Mouse (Mus musculus) hindbrain, embryonic 11.5 days (tissue): ENCODE results near the gene Abca2. TPM values are rescaled to one million over a fixed set of nuclear protein-coding genes. Genes with fewer than 3 reads are reported as not detected.

Experiments
- ATAC-seq: fragments of 200-750 bp; cut with Nextera tagmentation; 2 replicates; pipeline ENCODE4 v1.8.0; 2017; ENCODE audit warnings: mild to moderate bottlenecking, moderate TSS enrichment, moderate library complexity; ENCODE audit not compliant: low FRiP score
- DNase-seq: peaks from one replicate; pipeline ENCODE4 v3.0.0-alpha.2; 2015; ENCODE audit warnings: low spot score
- H3K27ac ChIP-seq: fragments of 300-500 bp; sonication (generic); 2 replicates; pipeline ENCODE4 v1.5.1; 2014; ENCODE audit warnings: mild to moderate bottlenecking, low read depth, low read length
- H3K27me3 ChIP-seq: fragments of 300-500 bp; sonication (generic); 2 replicates; pipeline ENCODE4 v1.6.1; 2014; ENCODE audit warnings: mild to moderate bottlenecking, low read length, moderate library complexity, mixed read lengths; ENCODE audit not compliant: control insufficient read depth, insufficient read depth
- H3K36me3 ChIP-seq: fragments of 300-500 bp; sonication (generic); 2 replicates; pipeline ENCODE4 v1.6.1; 2014; ENCODE audit warnings: mild to moderate bottlenecking, low read length, moderate library complexity, mixed read lengths; ENCODE audit not compliant: control insufficient read depth, insufficient read depth
- H3K4me1 ChIP-seq: fragments of 300-500 bp; sonication (generic); replicated peaks from 2 replicates; pipeline ENCODE4 v1.6.1; 2014; ENCODE audit warnings: low read length, mixed read lengths; ENCODE audit not compliant: control insufficient read depth, insufficient read depth
- H3K4me2 ChIP-seq: fragments of 300-500 bp; sonication (generic); replicated peaks from 2 replicates; pipeline ENCODE4 v1.6.1; 2014; ENCODE audit warnings: mild to moderate bottlenecking, low read depth, low read length
- H3K4me3 ChIP-seq: fragments of 300-500 bp; sonication (generic); 2 replicates; pipeline ENCODE4 v1.5.1; 2014; ENCODE audit warnings: low read depth, low read length
- H3K9ac ChIP-seq: fragments of 300-500 bp; sonication (generic); 2 replicates; pipeline ENCODE4 v1.6.1; 2014; ENCODE audit warnings: low read depth, low read length
- H3K9me3 ChIP-seq: fragments of 300-500 bp; sonication (generic); 2 replicates; pipeline ENCODE4 v1.6.1; 2016; ENCODE audit warnings: low read length; ENCODE audit not compliant: control insufficient read depth
- WGBS: fragments of 180-500 bp; shearing (Covaris S2); extraction: QIAGEN DNeasy Blood & Tissue Kit; methylation state at CpG from one replicate; pipeline ENCODE4 v1.1.7; 2014; 5-methylcytosine and 5-hydroxymethylcytosine counted together
- polyA plus RNA-seq: library from polyadenylated mRNA; unstranded; fragments of >200 nt; fragmentation: Nextera tagmentation; extraction: Ambion mirVana; gene quantifications from 2 replicates; pipeline ENCODE4 v1.2.1, GENCODE M21; 2014

The Abca2 gene
- 3.5 and 3.7 TPM in 2 replicates for polyA plus RNA-seq

DNA sequence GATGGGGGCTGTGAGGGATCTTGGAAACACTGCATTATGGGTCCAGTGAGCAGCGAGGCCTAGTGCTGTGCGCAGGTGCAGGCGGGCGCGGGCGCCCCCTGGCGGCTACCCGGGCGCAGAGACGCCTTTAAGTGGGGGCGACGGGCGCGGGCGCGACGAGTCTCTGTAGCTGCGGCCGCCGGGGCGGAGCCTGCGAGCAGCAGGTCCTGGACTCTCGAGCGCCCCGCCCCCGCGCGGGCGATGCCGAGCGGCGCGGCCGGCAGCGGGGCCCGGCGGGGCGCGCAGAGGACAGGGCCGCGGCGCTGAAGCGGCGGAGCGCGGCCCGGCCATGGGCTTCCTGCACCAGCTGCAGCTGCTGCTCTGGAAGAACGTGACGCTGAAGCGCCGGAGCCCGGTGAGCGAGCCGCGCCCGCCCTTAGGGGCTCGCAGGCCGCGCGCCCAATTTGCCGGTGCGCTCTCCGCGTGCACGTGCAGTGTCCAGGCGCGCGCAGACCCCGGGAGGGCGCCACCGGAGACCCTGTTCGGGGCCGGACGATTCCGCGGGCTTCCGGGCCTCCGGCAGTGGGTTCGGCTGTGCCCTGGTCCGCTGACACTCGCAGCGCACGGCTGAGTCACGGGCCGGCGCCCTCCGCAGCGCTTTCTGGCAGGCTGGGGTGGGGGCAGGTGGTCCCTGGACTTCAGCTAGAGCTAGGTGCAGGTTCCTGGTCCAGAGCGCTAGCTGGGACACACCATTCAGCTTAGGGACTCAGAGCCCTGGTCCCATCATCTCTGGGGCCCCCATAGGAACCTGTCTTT is at the start of gene Abca2:
TSS of gene Abca2 (plus strand) at position 262 of the 795 bp plus-strand sequence.
- H3K27ac ChIP-seq: peak within 1 kb of the TSS; percentile 79
- peak within 1 kb of the TSS; percentile 75 for H3K4me3 ChIP-seq
- peak; percentile 91 for ATAC-seq
- peak within 1 kb of the TSS; percentile 72 for H3K4me2 ChIP-seq
- peaks cover 13% of the 10 kb centered on the region for H3K27me3 ChIP-seq
- H3K9me3 ChIP-seq: no peaks in the 10 kb centered on the region
- DNase-seq: peak; percentile 97
- no peaks in the 10 kb centered on the region for H3K36me3 ChIP-seq
- H3K9ac ChIP-seq: peak within 1 kb of the TSS; percentile 87
- H3K4me1 ChIP-seq: peaks cover 3% of the 10 kb centered on the region; the same call in 1 of the 2 replicates
- WGBS: 0% methylated on average over 56 of the region's 89 CpGs

- Histone ChIP-seq H3K4me1 (no peaks in the 10 kb centered on the region), H3K9me3 (no peaks in the 10 kb centered on the region), H3K27ac (no peak overlapping the region), H3K36me3 (no peaks in the 10 kb centered on the region), H3K27me3 (no peaks in the 10 kb centered on the region), H3K9ac (no peak overlapping the region), H3K4me2 (no peak overlapping the region), H3K4me3 (no peak overlapping the region)
- 79% methylated on average over 5 of the region's 5 CpGs for WGBS
- DNase-seq (no peak), ATAC-seq (no peak)
These were observed 44.0 kb upstream of the Abca2 start for GRCm38 (mm10) chr2:25384492-25384891.

DNA sequence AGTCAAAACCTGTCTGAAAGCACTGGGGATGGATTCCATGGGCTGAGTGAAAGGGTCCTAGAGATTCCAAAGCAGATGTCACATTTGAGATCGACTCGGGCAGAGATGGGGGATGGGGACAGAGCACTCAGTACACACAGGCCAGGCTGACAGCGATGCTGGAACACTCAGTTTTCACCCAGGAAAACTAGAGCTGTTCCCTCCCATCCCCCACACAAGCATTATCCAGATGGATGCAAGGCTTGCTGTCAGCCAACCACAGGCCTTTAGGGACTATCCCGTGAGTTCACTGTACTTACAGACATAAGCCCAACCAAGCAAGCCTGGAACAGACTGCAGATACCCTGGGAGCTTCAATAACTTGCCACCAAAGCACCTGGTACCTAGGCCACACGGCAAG is 37.2 kb upstream of the Abca2 start:
- Histone ChIP-seq H3K27ac (no peak overlapping the region), H3K4me3 (no peak overlapping the region), H3K4me1 (peaks cover 5% of the 10 kb centered on the region; the same call in 1 of the 2 replicates), H3K9ac (no peak overlapping the region), H3K4me2 (no peak overlapping the region), H3K36me3 (no peaks in the 10 kb centered on the region), H3K9me3 (no peaks in the 10 kb centered on the region), H3K27me3 (peaks cover 19% of the 10 kb centered on the region)
- WGBS: 68% methylated on average over 5 of the region's 5 CpGs
- no peak for DNase-seq
- no peak for ATAC-seq

GRCm38 (mm10) chr2:25394281-25395221 is 34.0 kb upstream of the Abca2 start:
- no peak overlapping the region for H3K4me2 ChIP-seq
- ATAC-seq (no peak), DNase-seq (no peak)
- H3K36me3 ChIP-seq: no peaks in the 10 kb centered on the region
- H3K4me1 ChIP-seq: peaks cover 5% of the 10 kb centered on the region; the same call in 1 of the 2 replicates
- 32% methylated on average over 3 of the region's 3 CpGs for WGBS
- peaks cover 45% of the 10 kb centered on the region for H3K27me3 ChIP-seq
- no peak overlapping the region for H3K9ac ChIP-seq
- no peak overlapping the region for H3K4me3 ChIP-seq
- H3K27ac ChIP-seq: no peak overlapping the region
- no peaks in the 10 kb centered on the region for H3K9me3 ChIP-seq

DNA sequence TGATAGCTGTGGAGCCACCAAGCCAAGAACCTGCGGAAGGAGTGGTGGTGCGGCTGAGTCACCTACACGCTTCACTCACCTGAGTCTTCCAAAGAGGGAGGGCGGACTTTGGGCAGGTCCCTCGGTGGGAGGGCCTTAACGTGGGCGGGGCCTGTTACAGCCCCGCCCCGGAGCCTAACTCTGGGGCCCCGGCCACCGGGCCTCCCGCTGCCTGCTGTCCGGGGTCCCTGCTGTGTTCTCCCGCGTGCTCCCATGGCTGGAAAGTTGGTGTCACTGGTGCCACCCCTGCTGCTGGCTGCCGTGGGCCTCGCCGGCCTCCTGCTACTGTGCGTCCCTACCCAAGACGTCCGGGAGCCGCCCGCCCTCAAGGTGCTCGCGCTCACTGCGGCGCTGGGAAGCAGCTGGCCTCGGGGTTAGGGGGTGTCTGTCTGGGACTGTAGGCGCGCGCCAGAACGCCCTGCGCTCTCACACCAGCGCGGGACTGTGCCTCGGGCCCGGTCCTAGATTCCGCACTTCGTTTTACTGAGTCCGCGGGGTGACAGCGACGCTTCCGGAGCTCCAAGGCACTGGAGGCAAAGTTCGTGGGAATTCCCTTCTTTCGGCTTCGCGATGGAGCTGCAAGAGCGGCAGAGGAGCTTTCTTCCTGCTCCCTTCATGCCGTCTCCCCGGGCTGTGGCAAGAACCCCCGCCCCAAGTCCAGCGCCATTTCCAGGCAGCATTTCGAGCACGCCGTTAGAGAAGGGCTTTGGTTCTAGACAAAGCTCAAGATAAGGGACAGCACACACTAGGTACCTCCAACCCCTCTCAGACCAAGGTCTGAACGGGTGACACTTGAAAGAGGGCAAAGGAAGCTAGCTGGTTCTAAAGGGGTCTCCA is 32.5 kb upstream of the Abca2 start, which contains the start of gene Entpd2:
TSS of gene Entpd2 (plus strand) at position 154 of the 876 bp plus-strand sequence.
- DNase-seq: peak; percentile 48

DNA sequence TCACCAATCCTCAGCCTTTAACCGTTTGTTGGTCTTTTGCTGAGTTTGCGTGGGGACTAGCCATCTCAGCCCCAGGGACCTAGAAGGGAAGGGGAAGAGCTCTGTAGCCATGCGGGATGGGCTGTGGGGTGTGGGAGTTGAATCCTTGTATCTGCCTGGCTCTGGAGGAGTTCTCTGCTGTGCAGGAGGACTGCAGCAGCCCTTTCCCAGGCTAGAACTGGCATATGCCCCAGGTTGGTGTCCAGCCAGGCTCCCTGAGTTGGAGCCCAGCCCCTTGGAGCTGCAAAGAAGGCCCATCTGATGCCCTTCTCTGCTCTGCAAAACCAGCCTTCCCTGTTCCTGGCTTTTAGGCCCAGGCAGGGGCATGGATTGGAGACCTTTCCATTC is 31.9 kb upstream of the Abca2 start:
- WGBS: 27% methylated on average over 3 of the region's 3 CpGs
- H3K36me3 ChIP-seq: no peaks in the 10 kb centered on the region
- ATAC-seq (no peak), DNase-seq (no peak)
- H3K4me3 ChIP-seq: no peak overlapping the region
- H3K27me3 ChIP-seq: peaks cover 61% of the 10 kb centered on the region
- H3K4me1 ChIP-seq: peaks cover 5% of the 10 kb centered on the region; the same call in 1 of the 2 replicates
- no peak overlapping the region for H3K4me2 ChIP-seq
- H3K9ac ChIP-seq: no peak overlapping the region
- no peaks in the 10 kb centered on the region for H3K9me3 ChIP-seq
- no peak overlapping the region for H3K27ac ChIP-seq

More for the DNA sequence above, 32.5 kb upstream of the Abca2 start, which contains the start of gene Entpd2:
- ATAC-seq: no peak
- Histone ChIP-seq H3K27me3 (peaks cover 57% of the 10 kb centered on the region), H3K4me1 (peaks cover 5% of the 10 kb centered on the region; the same call in 1 of the 2 replicates), H3K4me2 (peak within 1 kb of the TSS; percentile 71), H3K9ac (peak within 1 kb of the TSS; percentile 44; the same call in 1 of the 2 replicates), H3K4me3 (peak within 1 kb of the TSS; percentile 34), H3K36me3 (no peaks in the 10 kb centered on the region), H3K9me3 (no peaks in the 10 kb centered on the region), H3K27ac (no peak within 1 kb of the TSS)
- WGBS: 2% methylated on average over 54 of the region's 57 CpGs

DNA sequence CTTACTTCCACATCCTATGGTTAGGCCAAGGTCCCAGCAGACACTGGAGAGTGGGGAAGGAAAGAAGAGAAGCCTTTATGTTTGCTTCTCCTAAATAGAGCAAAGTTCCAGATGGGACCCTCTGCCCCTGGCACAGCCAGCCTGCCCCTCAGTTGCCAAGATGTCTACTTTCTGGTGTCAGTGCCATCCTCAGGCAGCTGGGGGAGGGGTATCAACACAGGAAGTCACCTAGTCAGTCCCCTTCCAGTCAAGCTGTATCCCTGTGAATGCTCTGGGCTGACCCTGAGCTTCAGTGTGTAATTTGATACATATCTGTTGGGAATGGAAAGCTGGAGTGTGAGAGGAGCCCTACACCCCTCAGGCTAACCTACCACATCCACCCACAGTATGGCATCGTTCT is 31.5 kb upstream of the Abca2 start:
- Histone ChIP-seq H3K9ac (no peak overlapping the region), H3K4me3 (no peak overlapping the region), H3K9me3 (no peaks in the 10 kb centered on the region), H3K4me1 (peaks cover 5% of the 10 kb centered on the region; the same call in 1 of the 2 replicates), H3K27me3 (peaks cover 61% of the 10 kb centered on the region), H3K4me2 (no peak overlapping the region), H3K36me3 (no peaks in the 10 kb centered on the region), H3K27ac (no peak overlapping the region)
- DNase-seq (no peak), ATAC-seq (no peak)
- 57% methylated on average over 1 of the region's 1 CpGs for WGBS

DNA sequence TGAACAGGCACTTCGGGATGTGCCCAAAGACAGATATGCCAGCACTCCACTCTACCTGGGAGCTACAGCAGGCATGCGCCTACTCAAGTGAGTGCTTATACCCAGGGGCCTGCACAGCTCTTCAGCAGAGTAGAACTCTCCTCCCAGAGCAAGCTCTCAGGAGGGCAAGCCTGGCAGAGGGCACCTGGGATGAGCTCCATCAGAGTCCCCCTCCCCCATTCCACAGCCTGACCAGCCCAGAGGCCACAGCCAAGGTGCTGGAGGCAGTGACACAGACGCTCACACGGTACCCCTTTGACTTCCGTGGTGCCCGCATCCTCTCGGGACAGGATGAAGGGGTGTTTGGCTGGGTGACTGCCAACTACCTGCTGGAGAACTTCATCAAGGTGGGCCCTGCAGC is 30.4 kb upstream of the Abca2 start:
- H3K9me3 ChIP-seq: no peaks in the 10 kb centered on the region
- DNase-seq (no peak), ATAC-seq (no peak)
- H3K36me3 ChIP-seq: no peaks in the 10 kb centered on the region
- peaks cover 61% of the 10 kb centered on the region for H3K27me3 ChIP-seq
- no peak overlapping the region for H3K9ac ChIP-seq
- 90% methylated on average over 7 of the region's 7 CpGs for WGBS
- H3K4me1 ChIP-seq: peaks cover 5% of the 10 kb centered on the region; the same call in 1 of the 2 replicates
- no peak overlapping the region for H3K27ac ChIP-seq
- H3K4me2 ChIP-seq: no peak overlapping the region
- H3K4me3 ChIP-seq: no peak overlapping the region
